ENCODE assay signal across 11 mouse cellular contexts in the genomic region with DNA sequence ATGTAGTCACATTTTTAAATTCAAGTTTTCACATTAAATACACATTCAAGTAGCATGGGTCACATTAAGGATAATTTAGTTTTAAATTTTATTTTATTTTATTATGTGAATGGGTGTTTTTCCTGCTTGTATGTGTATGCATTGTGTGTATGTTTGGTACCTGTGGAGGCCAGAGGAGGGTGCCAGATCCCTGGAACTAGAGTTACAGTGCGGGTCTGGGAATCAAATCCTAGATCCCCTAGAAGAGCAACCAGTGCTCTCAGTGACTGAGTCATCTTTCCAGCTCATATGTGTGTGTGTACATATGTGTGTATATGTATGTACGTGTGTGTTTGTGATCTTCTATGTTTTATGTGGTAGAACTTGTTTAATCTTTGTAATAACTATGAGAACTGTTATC.
DNase-seq lines count a peak whose midpoint lies in the region; ATAC-seq and TF ChIP-seq lines count a peak whose summit lies in the region.
"Had no signal": no experiment of that assay in that cellular context is flagged by ENCODE, and none has a peak within 500 bp of the region (broad histone marks: within the 10 kb centered on the region; RNA-seq: fewer than 3 reads in every experiment).

No protein-coding gene starts in this region.

- no peak overlapping the region for H3K9ac ChIP-seq in heart, postnatal 0 days (replicated peaks; ENCODE audit: low read depth, low read length)
- H3K9ac ChIP-seq in midbrain, embryonic 11.5 days (ENCODE audit: low read length) = no peak overlapping the region
- no peak overlapping the region for H3K9ac ChIP-seq in midbrain, embryonic 16.5 days (ENCODE audit: low read depth, low read length)
- H3K9ac ChIP-seq: heart, embryonic 15.5 days had no signal

- no peak for ATAC-seq in heart, postnatal 0 days (ENCODE audit: insufficient read depth, low read depth)
- ATAC-seq in midbrain, embryonic 11.5 days (ENCODE audit: low FRiP score) = no peak
- no peak for ATAC-seq in midbrain, embryonic 16.5 days
- no peak for ATAC-seq in Patski

- peak; percentile 35 for TF ChIP-seq CTCF in heart, postnatal 0 days (IDR thresholded peaks at IDR 0.05; ENCODE audit: low read depth)
- TF ChIP-seq CTCF in Patski (IDR thresholded peaks at IDR 0.05) = peak; percentile 69

- CTCF ChIA-PET in Patski (lab: Charles Lee) = interaction anchor here (0.8 to 2.6 kb wide), 10 partner anchors 9 to 787 kb away, joined by 3 to 15 read pairs (median 4); no protein-coding TSS in a partner anchor

- no peaks in the 10 kb centered on the region for H3K9me3 ChIP-seq in heart, postnatal 0 days (replicated peaks; ENCODE audit: control insufficient read depth, low read length)
- H3K9me3 ChIP-seq in midbrain, embryonic 11.5 days (ENCODE audit: control insufficient read depth, low read length) = no peaks in the 10 kb centered on the region
- no peaks in the 10 kb centered on the region for H3K9me3 ChIP-seq in midbrain, embryonic 16.5 days (replicated peaks; ENCODE audit: control insufficient read depth, low read length, poor library complexity, severe bottlenecking)
- H3K9me3 ChIP-seq: embryonic facial prominence, embryonic 10.5 days; G1E; heart, embryonic 15.5 days had no signal

- no peak overlapping the region for H3K4me3 ChIP-seq in heart, postnatal 0 days (ENCODE audit: low read depth, low read length)
- H3K4me3 ChIP-seq in midbrain, embryonic 11.5 days (ENCODE audit: low read depth, low read length) = no peak overlapping the region
- no peak overlapping the region for H3K4me3 ChIP-seq in midbrain, embryonic 16.5 days (ENCODE audit: low read depth, low read length)
- H3K4me3 ChIP-seq: embryonic facial prominence, embryonic 10.5 days; heart, embryonic 15.5 days had no signal

- H3K4me1 ChIP-seq in heart, postnatal 0 days (ENCODE audit: control insufficient read depth, insufficient read depth) = peaks cover 6% of the 10 kb centered on the region; the same call in 1 of the 2 replicates
- H3K4me1 ChIP-seq in midbrain, embryonic 11.5 days (ENCODE audit: control insufficient read depth, insufficient read depth, low read length) = no peaks in the 10 kb centered on the region
- H3K4me1 ChIP-seq in midbrain, embryonic 16.5 days (ENCODE audit: control insufficient read depth, insufficient read depth, low read length) = no peaks in the 10 kb centered on the region

- POLR2A ChIA-PET in Patski (lab: Charles Lee) = interaction anchor here (1.1 kb wide), 1 partner anchor 182 kb away, joined by 3 read pairs; no protein-coding TSS in a partner anchor

- no peak for DNase-seq in heart, postnatal 0 days (ENCODE audit: low spot score)
- no peak for DNase-seq in heart, adult 8-10 months (ENCODE audit: low spot score)
- DNase-seq in midbrain, embryonic 11.5 days (ENCODE audit: low spot score, missing footprints) = peak; percentile 91
- no peak for DNase-seq in Patski (ENCODE audit: low read depth, low spot score)
- peak; percentile 20 for DNase-seq in splenic B cell, adult 2 months (ENCODE audit: low read depth, low spot score)
- no peak for DNase-seq in gastrocnemius, adult 8-10 months (ENCODE audit: low spot score in 2 of 2)
- DNase-seq in thymus, postnatal 10 days (ENCODE audit: low spot score in 2 of 2) = no peak

- no peak overlapping the region for H3K4me2 ChIP-seq in heart, postnatal 0 days (ENCODE audit: low read depth, low read length)
- H3K4me2 ChIP-seq in midbrain, embryonic 11.5 days = no peak overlapping the region
- H3K4me2 ChIP-seq in midbrain, embryonic 16.5 days (ENCODE audit: low read length) = no peak overlapping the region
- H3K4me2 ChIP-seq: heart, embryonic 15.5 days had no signal

- in situ Hi-C loops in Patski (cut with MboI; ENCODE audit: low pct_unique_long_range_greater_than_20kb) = loop anchor here (5.0 to 25.0 kb wide), 3 partner anchors 253 to 778 kb away; no protein-coding TSS in a partner anchor

- no peak for TF ChIP-seq EP300 in heart, postnatal 0 days (IDR thresholded peaks at IDR 0.05; ENCODE audit: low read depth)

- no peaks in the 10 kb centered on the region for H3K27me3 ChIP-seq in heart, postnatal 0 days (ENCODE audit: control insufficient read depth, insufficient read depth, low read length)
- H3K27me3 ChIP-seq in midbrain, embryonic 11.5 days (ENCODE audit: control insufficient read depth, insufficient read depth, low read length) = no peaks in the 10 kb centered on the region
- no peaks in the 10 kb centered on the region for H3K27me3 ChIP-seq in midbrain, embryonic 16.5 days (ENCODE audit: control insufficient read depth, insufficient read depth, low read depth, low read length)
- no peaks in the 10 kb centered on the region for H3K27me3 ChIP-seq in Patski
- no peaks in the 10 kb centered on the region for H3K27me3 ChIP-seq in splenic B cell, adult 2 months (ENCODE audit: control insufficient read depth, insufficient read depth, low read length, poor library complexity, severe bottlenecking)
- H3K27me3 ChIP-seq: heart, embryonic 15.5 days had no signal

- H3K36me3 ChIP-seq in heart, postnatal 0 days (replicated peaks; ENCODE audit: control insufficient read depth, insufficient read depth, low read length) = no peaks in the 10 kb centered on the region
- H3K36me3 ChIP-seq in midbrain, embryonic 11.5 days (ENCODE audit: control insufficient read depth, insufficient read depth, low read length) = no peaks in the 10 kb centered on the region
- no peaks in the 10 kb centered on the region for H3K36me3 ChIP-seq in midbrain, embryonic 16.5 days (ENCODE audit: control insufficient read depth, insufficient read depth, low read length)
- no peaks in the 10 kb centered on the region for H3K36me3 ChIP-seq in splenic B cell, adult 2 months (ENCODE audit: control insufficient read depth, insufficient read depth, low read length, poor library complexity, severe bottlenecking)
- H3K36me3 ChIP-seq: embryonic facial prominence, embryonic 10.5 days; heart, embryonic 15.5 days had no signal

- WGBS in heart, postnatal 0 days = 98% methylated on average over 2 of the region's 2 CpGs
- WGBS in midbrain, embryonic 11.5 days = 93% methylated on average over 2 of the region's 2 CpGs
- WGBS in midbrain, embryonic 16.5 days = 96% methylated on average over 2 of the region's 2 CpGs

- no peak overlapping the region for H3K27ac ChIP-seq in heart, postnatal 0 days (ENCODE audit: low read depth)
- no peak overlapping the region for H3K27ac ChIP-seq in midbrain, embryonic 11.5 days (ENCODE audit: low read depth, low read length)
- H3K27ac ChIP-seq in midbrain, embryonic 16.5 days (ENCODE audit: low read length) = no peak overlapping the region
- H3K27ac ChIP-seq: embryonic facial prominence, embryonic 10.5 days; heart, embryonic 15.5 days had no signal

Comparison
In these comparisons a context has a peak if more than half of its experiments do, and no peak if none do; other contexts are left out.
1. DNase-seq: peak in midbrain, embryonic 11.5 days (single experiment) and splenic B cell, adult 2 months (single experiment); none in heart, postnatal 0 days (single experiment), heart, adult 8-10 months (single experiment), Patski (single experiment), gastrocnemius, adult 8-10 months (0 of 2) and thymus, postnatal 10 days (0 of 2).